Mouse (Mus musculus): ENCODE measurements at regions not wholly inside any gene's neighbourhood (a gene's known extent, or its start where the extent isn't known, plus 50 kb on each side); places are given as distances from the start of the nearest gene placed in this dataset.

DNA sequence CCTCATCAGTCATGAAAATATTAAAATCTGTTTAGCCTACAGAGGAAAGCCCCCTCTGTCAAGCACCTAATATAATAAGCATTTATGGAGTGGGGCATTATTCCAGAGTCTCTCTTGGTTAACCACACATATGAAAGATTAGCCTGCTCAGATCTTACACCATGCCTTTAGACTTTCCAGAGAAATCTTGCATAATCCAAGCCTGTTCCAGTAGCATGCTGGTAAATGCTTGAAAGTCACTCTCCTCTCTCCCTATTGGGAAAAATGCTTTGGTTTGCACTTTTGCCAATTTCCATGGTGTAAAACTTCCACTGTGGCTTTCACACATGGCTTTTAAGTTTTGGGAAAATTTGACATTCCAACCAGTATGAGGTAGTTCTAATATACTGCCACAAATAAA, 192.1 kb upstream of the Tmc3 start:
- no peak for TF ChIP-seq POLR2A (IDR thresholded peaks at IDR 0.05; ENCODE audit: borderline replicate concordance, control insufficient read depth, low read depth, low read length)
- no peak for TF ChIP-seq CTCF (IDR thresholded peaks at IDR 0.05; ENCODE audit: control insufficient read depth, insufficient read depth, low read length)

Data from bone marrow, adult 2 months (tissue).